Mouse (Mus musculus) myocyte (in vitro differentiated cells): Measurements from ENCODE around the gene Cyp17a1.

Source experiments
- MYOG ChIP-seq, 3 experiments: IDR thresholded peaks; one replicate each; pipeline ENCODE4 v1.6.1; 2011; ENCODE audit warnings: control low read depth in 2 of 3, low read depth in 2 of 3, mild to moderate bottlenecking in 2 of 3; ENCODE audit not compliant: insufficient read length in 2 of 3, control insufficient read depth in 1 of 3, insufficient read depth in 1 of 3
- POLR2A ChIP-seq: IDR thresholded peaks from one replicate; pipeline ENCODE4 v1.6.1; 2011; ENCODE audit warnings: low read depth, mild to moderate bottlenecking, control low read depth, moderate library complexity; ENCODE audit not compliant: insufficient read length
- POLR2AphosphoS2 ChIP-seq: IDR thresholded peaks from one replicate; pipeline ENCODE4 v1.6.1; 2011; ENCODE audit warnings: low read depth, control low read depth; ENCODE audit not compliant: insufficient read length
- REST ChIP-seq: IDR thresholded peaks from one replicate; pipeline ENCODE4 v1.6.1; 2011; ENCODE audit warnings: mild to moderate bottlenecking, control low read depth, moderate library complexity; ENCODE audit not compliant: insufficient read depth, insufficient read length
- USF1 ChIP-seq: IDR thresholded peaks from one replicate; pipeline ENCODE4 v1.6.1; 2011; ENCODE audit warnings: low read depth, mild to moderate bottlenecking, control low read depth, moderate library complexity

DNA sequence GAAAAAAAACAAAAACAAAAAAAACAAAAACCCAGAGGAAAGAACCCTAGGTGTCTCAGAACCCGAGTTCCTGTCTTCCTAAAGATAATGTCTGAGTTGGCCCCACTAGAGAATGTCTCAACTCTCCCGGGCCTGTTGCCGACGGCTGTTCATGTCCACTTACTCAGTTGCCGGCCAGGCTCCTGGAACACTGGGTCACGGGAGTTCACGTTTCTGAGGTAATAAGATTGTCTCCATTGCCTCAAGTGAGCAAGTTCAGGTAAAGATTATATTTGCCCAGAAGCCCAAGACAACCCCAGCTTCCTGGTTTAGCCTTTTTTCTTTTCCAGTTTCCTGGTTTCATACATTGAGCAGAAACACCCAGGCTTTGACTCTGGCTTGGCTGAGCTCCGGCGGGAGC, 14.1 kb downstream of the Cyp17a1 start:
- no peak for TF ChIP-seq USF1
- TF ChIP-seq POLR2AphosphoS2, result peak; percentile 24
- TF ChIP-seq POLR2A, result no peak
- no peak for TF ChIP-seq MYOG (IDR thresholded peaks at IDR 0.05; ENCODE audit: control insufficient read depth in 1 of 3, insufficient read depth in 1 of 3, insufficient read length in 2 of 3, low read depth in 2 of 3)
- TF ChIP-seq REST, result no peak
